Mouse (Mus musculus) ES-Bruce4 (cell line): ENCODE data around the gene Tex264. TPM values are rescaled to one million over a fixed set of nuclear protein-coding genes. Genes with fewer than 3 reads are reported as not detected.
A peak's percentile ranks its signal among the peaks of the same experiment; 100 is the strongest.

Source experiments
- H3K27ac ChIP-seq: 2 replicates; pipeline ENCODE4 v1.5.1; 2012; ENCODE audit warnings: low read length, inconsistent platforms; ENCODE audit not compliant: insufficient read depth
- H3K27me3 ChIP-seq: 2 replicates; pipeline ENCODE4 v1.6.1; 2012; ENCODE audit warnings: mild to moderate bottlenecking, low read length, inconsistent platforms; ENCODE audit not compliant: control insufficient read depth, poor library complexity, insufficient read depth, severe bottlenecking
- H3K36me3 ChIP-seq: 2 replicates; pipeline ENCODE4 v1.6.1; 2012; ENCODE audit warnings: inconsistent platforms, mild to moderate bottlenecking, low read length, moderate library complexity; ENCODE audit not compliant: control insufficient read depth, poor library complexity, insufficient read depth, severe bottlenecking
- H3K4me1 ChIP-seq: one replicate; pipeline ENCODE4 v1.8.1; 2011; ENCODE audit warnings: low read length; ENCODE audit not compliant: control insufficient read depth, insufficient read depth
- H3K4me3 ChIP-seq: 2 replicates; pipeline ENCODE4 v1.5.1; 2011; ENCODE audit warnings: low read depth, mild to moderate bottlenecking, low read length
- H3K9ac ChIP-seq: 2 replicates; pipeline ENCODE4 v1.6.1; 2012; ENCODE audit warnings: low read depth, mild to moderate bottlenecking, inconsistent platforms; ENCODE audit not compliant: poor library complexity, severe bottlenecking
- H3K9me3 ChIP-seq: replicated peaks from 2 replicates; pipeline ENCODE4 v1.6.1; 2012; ENCODE audit warnings: mild to moderate bottlenecking, low read length, inconsistent platforms; ENCODE audit not compliant: control insufficient read depth, poor library complexity, insufficient read depth, severe bottlenecking
- CTCF ChIP-seq: IDR thresholded peaks from one replicate; pipeline ENCODE4 v1.8.1; 2011; ENCODE audit warnings: low read depth, low read length
- EP300 ChIP-seq: IDR thresholded peaks from 2 replicates; pipeline ENCODE4 v1.6.1; 2011; ENCODE audit warnings: low read depth, low read length; ENCODE audit not compliant: insufficient read depth
- POLR2A ChIP-seq: IDR thresholded peaks from one replicate; pipeline ENCODE4 v1.8.1; 2011; ENCODE audit warnings: low read length; ENCODE audit not compliant: insufficient read depth
- polyA plus RNA-seq: library from polyadenylated mRNA; stranded (reverse); fragments of >200 nt; gene quantifications from 2 replicates; pipeline ENCODE4 v1.2.4, GENCODE M21; 2011; ENCODE audit warnings: low read depth; ENCODE audit not compliant: missing spikeins, insufficient read depth, insufficient read length

Tex264 gene
- polyA plus RNA-seq, result 30.8 and 38.7 TPM in 2 replicates

GRCm38 (mm10) chr9:106685249-106686101 lies at the start of gene Tex264:
TSS of gene Tex264 (minus strand) at chr9:106685927.
- Histone ChIP-seq H3K4me1 (peaks cover 2% of the 10 kb centered on the region), H3K9ac (peak within 1 kb of the TSS; percentile 89), H3K27me3 (no peaks in the 10 kb centered on the region), H3K36me3 (peaks cover 7% of the 10 kb centered on the region), H3K27ac (peak within 1 kb of the TSS; percentile 93), H3K4me3 (peak within 1 kb of the TSS; percentile 73), H3K9me3 (no peaks in the 10 kb centered on the region)
- TF ChIP-seq EP300 (no peak), CTCF (no peak), POLR2A (no peak)

GRCm38 (mm10) chr9:106733690-106734089 lies 48.0 kb upstream of the Tex264 start:
- Histone ChIP-seq H3K27ac (no peak overlapping the region), H3K9ac (no peak overlapping the region), H3K36me3 (0 out of 2 replicates have a peak, but pooled peaks cover 3% of the 10 kb centered on the region), H3K4me3 (no peak overlapping the region), H3K4me1 (no peaks in the 10 kb centered on the region), H3K9me3 (no peaks in the 10 kb centered on the region), H3K27me3 (no peaks in the 10 kb centered on the region)
- TF ChIP-seq POLR2A, result no peak
- no peak for TF ChIP-seq CTCF
- TF ChIP-seq EP300, result no peak

- H3K4me3 ChIP-seq, result no peak overlapping the region
- no peaks in the 10 kb centered on the region for H3K36me3 ChIP-seq
- H3K9me3 ChIP-seq, result no peaks in the 10 kb centered on the region
- H3K9ac ChIP-seq, result no peak overlapping the region
- no peaks in the 10 kb centered on the region for H3K4me1 ChIP-seq
- TF ChIP-seq EP300, result no peak
- no peak for TF ChIP-seq POLR2A
- no peak for TF ChIP-seq CTCF
- H3K27ac ChIP-seq, result no peak overlapping the region
- H3K27me3 ChIP-seq, result no peaks in the 10 kb centered on the region
These were observed 43.7 kb upstream of the Tex264 start for GRCm38 (mm10) chr9:106729416-106729815.

- no peak overlapping the region for H3K27ac ChIP-seq
- TF ChIP-seq POLR2A (no peak), CTCF (no peak), EP300 (no peak)
- H3K4me1 ChIP-seq, result no peaks in the 10 kb centered on the region
- H3K36me3 ChIP-seq, result no peaks in the 10 kb centered on the region
- no peak overlapping the region for H3K9ac ChIP-seq
- no peak overlapping the region for H3K4me3 ChIP-seq
- H3K9me3 ChIP-seq, result no peaks in the 10 kb centered on the region
- H3K27me3 ChIP-seq, result no peaks in the 10 kb centered on the region
These were observed 41.2 kb upstream of the Tex264 start for GRCm38 (mm10) chr9:106726891-106727290.

- no peak for TF ChIP-seq CTCF
- no peak for TF ChIP-seq POLR2A
- TF ChIP-seq EP300, result no peak
- no peaks in the 10 kb centered on the region for H3K9me3 ChIP-seq
- no peak overlapping the region for H3K27ac ChIP-seq
- no peak overlapping the region for H3K4me3 ChIP-seq
- H3K27me3 ChIP-seq, result no peaks in the 10 kb centered on the region
- no peaks in the 10 kb centered on the region; the same call in 1 of the 2 replicates for H3K36me3 ChIP-seq
- H3K4me1 ChIP-seq, result no peaks in the 10 kb centered on the region
- H3K9ac ChIP-seq, result no peak overlapping the region
These were observed 39.7 kb upstream of the Tex264 start for GRCm38 (mm10) chr9:106725435-106725834.

GRCm38 (mm10) chr9:106724864-106725263 lies 39.1 kb upstream of the Tex264 start:
- H3K36me3 ChIP-seq, result peaks cover 2% of the 10 kb centered on the region
- no peaks in the 10 kb centered on the region for H3K4me1 ChIP-seq
- no peaks in the 10 kb centered on the region for H3K27me3 ChIP-seq
- no peak overlapping the region for H3K4me3 ChIP-seq
- H3K27ac ChIP-seq, result no peak overlapping the region
- no peaks in the 10 kb centered on the region for H3K9me3 ChIP-seq
- H3K9ac ChIP-seq, result no peak overlapping the region
- TF ChIP-seq CTCF, result no peak
- TF ChIP-seq EP300, result no peak
